Mouse (Mus musculus) cortical plate, adult 2 months (tissue): ENCODE measurements at regions not wholly inside any gene's neighbourhood (a gene's known extent, or its start where the extent isn't known, plus 50 kb on each side); places are given as distances from the start of the nearest gene placed in this dataset.

ENCODE experiments used
- H3K27ac ChIP-seq: fragments of 200-500 bp; 2 replicates; pipeline ENCODE4 v1.5.1; 2012; ENCODE audit warnings: low read length, control low read depth, inconsistent platforms; ENCODE audit not compliant: insufficient read depth
- H3K4me1 ChIP-seq: fragments of 200-500 bp; 2 replicates; pipeline ENCODE4 v1.6.1; 2011; ENCODE audit warnings: low read length; ENCODE audit not compliant: control insufficient read depth, insufficient read depth
- H3K4me3 ChIP-seq: fragments of 200-500 bp; 2 replicates; pipeline ENCODE4 v1.5.1; 2011; ENCODE audit warnings: mild to moderate bottlenecking, low read length, control low read depth; ENCODE audit not compliant: insufficient read depth
- CTCF ChIP-seq: fragments of 200-500 bp; IDR thresholded peaks from 2 replicates; pipeline ENCODE4 v1.5.1; 2011; ENCODE audit warnings: mild to moderate bottlenecking, control low read depth, low read length; ENCODE audit not compliant: insufficient read depth; ENCODE audit errors: extremely low read depth
- POLR2A ChIP-seq: fragments of 200-500 bp; IDR thresholded peaks from 2 replicates; pipeline ENCODE4 v1.6.1; 2011; ENCODE audit warnings: mild to moderate bottlenecking, low read length, control low read depth; ENCODE audit not compliant: insufficient read depth; ENCODE audit errors: extremely low read depth

GRCm38 (mm10) chrX:96876239-96876638 is 163.0 kb downstream of the Gpr165 start:
- no peak for TF ChIP-seq CTCF
- no peak for TF ChIP-seq POLR2A
- H3K27ac ChIP-seq: no peak overlapping the region
- no peak overlapping the region for H3K4me3 ChIP-seq
- H3K4me1 ChIP-seq: no peaks in the 10 kb centered on the region

DNA sequence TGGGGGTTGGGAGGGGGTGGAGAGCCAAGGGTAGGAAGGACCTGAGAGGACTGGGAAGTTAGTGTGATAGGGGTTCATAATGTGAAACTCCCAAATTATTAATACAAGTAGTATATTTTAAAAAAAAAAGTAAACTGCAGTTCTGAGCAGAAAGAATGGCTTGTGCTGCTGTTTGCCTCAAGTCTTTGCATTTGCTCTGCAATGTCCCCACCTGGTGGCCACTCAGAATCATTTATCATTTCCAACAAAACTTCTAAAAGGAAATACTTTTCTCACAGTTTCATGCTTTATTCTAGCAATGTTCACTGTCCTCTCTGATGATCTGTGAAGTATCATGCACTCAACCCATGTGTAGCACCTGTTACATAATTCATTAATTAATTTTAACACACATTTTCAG is 165.5 kb downstream of the Gpr165 start:
- TF ChIP-seq POLR2A (no peak), CTCF (peak; percentile 46; the same call in 1 of the 2 replicates)
- Histone ChIP-seq H3K4me1 (no peaks in the 10 kb centered on the region), H3K4me3 (no peak overlapping the region), H3K27ac (no peak overlapping the region)

- Histone ChIP-seq H3K27ac (no peak overlapping the region), H3K4me3 (no peak overlapping the region), H3K4me1 (no peaks in the 10 kb centered on the region)
- TF ChIP-seq CTCF: no peak
- TF ChIP-seq POLR2A: no peak
These were observed 165.9 kb downstream of the Gpr165 start for GRCm38 (mm10) chrX:96879154-96879553.

- H3K27ac ChIP-seq: no peak overlapping the region
- H3K4me1 ChIP-seq: no peaks in the 10 kb centered on the region
- H3K4me3 ChIP-seq: no peak overlapping the region
- TF ChIP-seq POLR2A: no peak
- no peak for TF ChIP-seq CTCF
These were observed 171.8 kb upstream of the Pgr15l start for GRCm38 (mm10) chrX:96900636-96901035.
